Mouse (Mus musculus) kidney, embryonic 14.5 days (tissue): ENCODE data around the gene Pcsk7. TPM values are rescaled to one million over a fixed set of nuclear protein-coding genes. Genes with fewer than 3 reads are reported as not detected.

Source experiments
- ATAC-seq: fragments of 200-750 bp; cut with Nextera tagmentation; 2 replicates; pipeline ENCODE4 v1.8.0; 2017; ENCODE audit warnings: moderate number of reproducible peaks, mild to moderate bottlenecking, moderate TSS enrichment, moderate library complexity; ENCODE audit not compliant: low FRiP score, low TSS enrichment
- H3K27ac ChIP-seq: fragments of 300-500 bp; sonication (generic); 2 replicates; pipeline ENCODE4 v1.5.1; 2014; ENCODE audit warnings: low read depth, mild to moderate bottlenecking, low read length, moderate library complexity, mixed read lengths
- H3K27me3 ChIP-seq: fragments of 300-500 bp; sonication (generic); 2 replicates; pipeline ENCODE4 v1.6.1; 2014; ENCODE audit warnings: mild to moderate bottlenecking, low read length; ENCODE audit not compliant: control insufficient read depth, insufficient read depth
- H3K36me3 ChIP-seq: fragments of 300-500 bp; sonication (generic); 2 replicates; pipeline ENCODE4 v1.6.1; 2014; ENCODE audit warnings: low read length, mixed read lengths; ENCODE audit not compliant: control insufficient read depth, insufficient read depth
- H3K4me1 ChIP-seq: fragments of 300-500 bp; sonication (generic); 2 replicates; pipeline ENCODE4 v1.6.1; 2014; ENCODE audit warnings: low read length, mixed read lengths; ENCODE audit not compliant: control insufficient read depth, insufficient read depth
- H3K4me2 ChIP-seq: fragments of 300-500 bp; sonication (generic); replicated peaks from 2 replicates; pipeline ENCODE4 v1.6.1; 2014; ENCODE audit warnings: low read depth, mild to moderate bottlenecking, low read length
- H3K4me3 ChIP-seq: fragments of 300-500 bp; sonication (generic); 2 replicates; pipeline ENCODE4 v1.5.1; 2014; ENCODE audit warnings: mild to moderate bottlenecking, low read length
- H3K9ac ChIP-seq: fragments of 300-500 bp; sonication (generic); 2 replicates; pipeline ENCODE4 v1.6.1; 2014; ENCODE audit warnings: low read depth, mild to moderate bottlenecking, low read length, moderate library complexity
- H3K9me3 ChIP-seq: fragments of 300-500 bp; sonication (generic); 2 replicates; pipeline ENCODE4 v1.6.1; 2016; ENCODE audit warnings: low read length; ENCODE audit not compliant: control insufficient read depth
- WGBS: fragments of 180-500 bp; shearing (Covaris S2); extraction: QIAGEN DNeasy Blood & Tissue Kit; methylation state at CpG from one replicate; pipeline ENCODE4 v1.1.7; 2014; 5-methylcytosine and 5-hydroxymethylcytosine counted together
- polyA plus RNA-seq: library from polyadenylated mRNA; unstranded; fragments of >200 nt; fragmentation: Nextera tagmentation; extraction: Ambion mirVana; gene quantifications from 2 replicates; pipeline ENCODE4 v1.2.1, GENCODE M21; 2014

Gene Pcsk7
- polyA plus RNA-seq, 1 experiment from 2014 or later = 16.2 TPM

GRCm38 (mm10) chr9:45907078-45907428 lies 756 bp downstream of the Pcsk7 start:
- WGBS = 0% methylated on average over 19 of the region's 19 CpGs
- ATAC-seq = no peak; the same call in none of the 2 replicates

GRCm38 (mm10) chr9:45910995-45911394 lies 4.7 kb downstream of the Pcsk7 start:
- Histone ChIP-seq H3K27ac (no peak overlapping the region), H3K4me1 (peaks cover 8% of the 10 kb centered on the region), H3K4me3 (no peak overlapping the region), H3K9me3 (no peaks in the 10 kb centered on the region), H3K36me3 (peaks cover 70% of the 10 kb centered on the region), H3K9ac (no peak overlapping the region), H3K4me2 (no peak overlapping the region), H3K27me3 (no peaks in the 10 kb centered on the region)
- no peak for ATAC-seq
- 85% methylated on average over 3 of the region's 3 CpGs for WGBS

More at GRCm38 (mm10) chr9:45907078-45907428, 756 bp downstream of the Pcsk7 start:
- Histone ChIP-seq H3K27me3 (no peaks in the 10 kb centered on the region), H3K9ac (peak overlapping the region; percentile 96), H3K4me2 (peak overlapping the region; percentile 81), H3K4me1 (peaks cover 16% of the 10 kb centered on the region), H3K4me3 (peak overlapping the region; percentile 96), H3K36me3 (peaks cover 40% of the 10 kb centered on the region), H3K27ac (peak overlapping the region; percentile 90), H3K9me3 (no peaks in the 10 kb centered on the region)

- H3K36me3 ChIP-seq = peaks cover 75% of the 10 kb centered on the region
- H3K9me3 ChIP-seq = no peaks in the 10 kb centered on the region
- H3K9ac ChIP-seq = no peak overlapping the region
- H3K27me3 ChIP-seq = no peaks in the 10 kb centered on the region
- no peak overlapping the region for H3K4me3 ChIP-seq
- H3K4me1 ChIP-seq = peaks cover 8% of the 10 kb centered on the region
- no peak for ATAC-seq
- 76% methylated on average over 1 of the region's 1 CpGs for WGBS
- no peak overlapping the region for H3K27ac ChIP-seq
- no peak overlapping the region for H3K4me2 ChIP-seq
These were observed 5.4 kb downstream of the Pcsk7 start for GRCm38 (mm10) chr9:45911673-45912072.

- Histone ChIP-seq H3K4me2 (no peak overlapping the region), H3K4me3 (no peak overlapping the region), H3K9me3 (no peaks in the 10 kb centered on the region), H3K27me3 (no peaks in the 10 kb centered on the region), H3K36me3 (peaks cover 89% of the 10 kb centered on the region), H3K27ac (no peak overlapping the region), H3K9ac (no peak overlapping the region), H3K4me1 (no peaks in the 10 kb centered on the region)
- no peak for ATAC-seq
- WGBS = 91% methylated on average over 2 of the region's 2 CpGs
These were observed 9.4 kb downstream of the Pcsk7 start for GRCm38 (mm10) chr9:45915659-45916058.

- H3K36me3 ChIP-seq = peaks cover 78% of the 10 kb centered on the region
- no peak overlapping the region for H3K27ac ChIP-seq
- no peaks in the 10 kb centered on the region for H3K4me1 ChIP-seq
- no peaks in the 10 kb centered on the region for H3K27me3 ChIP-seq
- H3K4me3 ChIP-seq = no peak overlapping the region
- H3K9ac ChIP-seq = no peak overlapping the region
- 87% methylated on average over 5 of the region's 5 CpGs for WGBS
- no peaks in the 10 kb centered on the region for H3K9me3 ChIP-seq
- no peak for ATAC-seq
- H3K4me2 ChIP-seq = no peak overlapping the region
These were observed 11.0 kb downstream of the Pcsk7 start for GRCm38 (mm10) chr9:45917041-45917934.

- no peak for ATAC-seq
- Histone ChIP-seq H3K9ac (no peak overlapping the region), H3K27ac (no peak overlapping the region)
These were observed 13.6 kb downstream of the Pcsk7 start for GRCm38 (mm10) chr9:45919895-45920294.

GRCm38 (mm10) chr9:45929285-45929684 lies 23.0 kb downstream of the Pcsk7 start:
- peaks cover 50% of the 10 kb centered on the region for H3K36me3 ChIP-seq
- no peak overlapping the region for H3K4me3 ChIP-seq
- no peak for ATAC-seq
- H3K27me3 ChIP-seq = no peaks in the 10 kb centered on the region
- H3K27ac ChIP-seq = no peak overlapping the region
- H3K9me3 ChIP-seq = no peaks in the 10 kb centered on the region
- 91% methylated on average over 5 of the region's 5 CpGs for WGBS
- no peak overlapping the region for H3K9ac ChIP-seq
- 0 out of 2 replicates have a peak, but pooled peaks cover 4% of the 10 kb centered on the region for H3K4me1 ChIP-seq
- H3K4me2 ChIP-seq = no peak overlapping the region

More at GRCm38 (mm10) chr9:45919895-45920294, 13.6 kb downstream of the Pcsk7 start:
- peaks cover 60% of the 10 kb centered on the region for H3K36me3 ChIP-seq
- no peaks in the 10 kb centered on the region for H3K9me3 ChIP-seq
- no peaks in the 10 kb centered on the region for H3K27me3 ChIP-seq
- WGBS = 59% methylated on average over 1 of the region's 1 CpGs
- H3K4me2 ChIP-seq = no peak overlapping the region
- H3K4me3 ChIP-seq = no peak overlapping the region
- H3K4me1 ChIP-seq = no peaks in the 10 kb centered on the region

GRCm38 (mm10) chr9:45931958-45932357 lies 25.7 kb downstream of the Pcsk7 start:
- 27% methylated on average over 1 of the region's 1 CpGs for WGBS
- peaks cover 35% of the 10 kb centered on the region for H3K36me3 ChIP-seq
- no peak for ATAC-seq
- H3K4me1 ChIP-seq = peaks cover 10% of the 10 kb centered on the region; the same call in 1 of the 2 replicates
- no peak overlapping the region for H3K4me3 ChIP-seq
- no peak overlapping the region for H3K4me2 ChIP-seq
- no peaks in the 10 kb centered on the region for H3K9me3 ChIP-seq
- H3K9ac ChIP-seq = no peak overlapping the region
- H3K27ac ChIP-seq = no peak overlapping the region
- no peaks in the 10 kb centered on the region for H3K27me3 ChIP-seq
